Mouse (Mus musculus) forebrain, embryonic 16.5 days (tissue): ENCODE data around the gene Ezh1. TPM values are rescaled to one million over a fixed set of nuclear protein-coding genes. Genes with fewer than 3 reads are reported as not detected.

Experiments
- ATAC-seq: fragments of 200-750 bp; cut with Nextera tagmentation; 2 replicates; pipeline ENCODE4 v1.8.0; 2017; ENCODE audit warnings: mild to moderate bottlenecking, moderate library complexity
- H3K27ac ChIP-seq: fragments of 300-500 bp; sonication (generic); 2 replicates; pipeline ENCODE4 v1.5.1; 2014; ENCODE audit warnings: low read length, control low read depth
- H3K27me3 ChIP-seq: fragments of 300-500 bp; sonication (generic); replicated peaks from 2 replicates; pipeline ENCODE4 v1.6.1; 2014; ENCODE audit warnings: low read length; ENCODE audit not compliant: control insufficient read depth, insufficient read depth
- H3K36me3 ChIP-seq: fragments of 300-500 bp; sonication (generic); 2 replicates; pipeline ENCODE4 v1.6.1; 2014; ENCODE audit not compliant: control insufficient read depth, insufficient read depth
- H3K4me1 ChIP-seq: fragments of 300-500 bp; sonication (generic); replicated peaks from 2 replicates; pipeline ENCODE4 v1.6.1; 2014; ENCODE audit warnings: low read length; ENCODE audit not compliant: control insufficient read depth, insufficient read depth
- H3K4me2 ChIP-seq: fragments of 300-500 bp; sonication (generic); 2 replicates; pipeline ENCODE4 v1.6.1; 2014; ENCODE audit warnings: mild to moderate bottlenecking, low read length, control low read depth
- H3K4me3 ChIP-seq: fragments of 300-500 bp; sonication (generic); replicated peaks from 2 replicates; pipeline ENCODE4 v1.5.1; 2014; ENCODE audit warnings: mild to moderate bottlenecking, low read length, control low read depth
- H3K9ac ChIP-seq: fragments of 300-500 bp; sonication (generic); replicated peaks from 2 replicates; pipeline ENCODE4 v1.6.1; 2014; ENCODE audit warnings: low read depth, low read length, control low read depth
- H3K9me3 ChIP-seq: fragments of 300-500 bp; sonication (generic); 2 replicates; pipeline ENCODE4 v1.6.1; 2016; ENCODE audit warnings: low read length; ENCODE audit not compliant: control insufficient read depth
- WGBS: fragments of 180-500 bp; shearing (Covaris S2); extraction: QIAGEN DNeasy Blood & Tissue Kit; methylation state at CpG from one replicate; pipeline ENCODE4 v1.1.7; 2014; 5-methylcytosine and 5-hydroxymethylcytosine counted together
- polyA plus RNA-seq: library from polyadenylated mRNA; unstranded; fragments of >200 nt; fragmentation: Nextera tagmentation; extraction: Ambion mirVana; gene quantifications from 2 replicates; pipeline ENCODE4 v1.2.1, GENCODE M21; 2015

Gene Ezh1
- polyA plus RNA-seq, 1 experiment from 2014 or later = 27.0 TPM

- Histone ChIP-seq H3K27me3 (peaks cover 38% of the 10 kb centered on the region), H3K4me1 (peaks cover 60% of the 10 kb centered on the region), H3K9ac (peak overlapping the region; percentile 64), H3K4me3 (peak overlapping the region; percentile 54), H3K36me3 (no peaks in the 10 kb centered on the region; the same call in 1 of the 2 replicates), H3K27ac (peak overlapping the region; percentile 75), H3K4me2 (peak overlapping the region; percentile 92), H3K9me3 (no peaks in the 10 kb centered on the region)
- WGBS = 19% methylated on average over 5 of the region's 5 CpGs
- no peak for ATAC-seq
Measured at GRCm38 (mm10) chr11:101172434-101172815, 53.8 kb downstream of the Ezh1 start.

GRCm38 (mm10) chr11:101171721-101172433 is 54.4 kb downstream of the Ezh1 start:
- H3K27me3 ChIP-seq = peaks cover 38% of the 10 kb centered on the region

GRCm38 (mm10) chr11:101170811-101171610 is 55.3 kb downstream of the Ezh1 start, which contains the start of gene Plekhh3:
TSS of gene Plekhh3 (minus strand) at chr11:101171351.
- Histone ChIP-seq H3K27me3 (peaks cover 39% of the 10 kb centered on the region), H3K9ac (peak within 1 kb of the TSS; percentile 67), H3K9me3 (no peaks in the 10 kb centered on the region), H3K4me3 (peak within 1 kb of the TSS; percentile 64), H3K27ac (peak within 1 kb of the TSS; percentile 75), H3K36me3 (peaks cover 2% of the 10 kb centered on the region; the same call in 1 of the 2 replicates), H3K4me2 (peak within 1 kb of the TSS; percentile 92), H3K4me1 (peaks cover 48% of the 10 kb centered on the region)
- peak; percentile 96 for ATAC-seq
- under 1% methylated on average over 47 of the region's 50 CpGs for WGBS

More at GRCm38 (mm10) chr11:101171721-101172433, 54.4 kb downstream of the Ezh1 start:
- Histone ChIP-seq H3K4me3 (peak overlapping the region; percentile 54), H3K4me2 (peak overlapping the region; percentile 92), H3K36me3 (peaks cover 2% of the 10 kb centered on the region; the same call in 1 of the 2 replicates), H3K9ac (peak overlapping the region; percentile 64), H3K27ac (peak overlapping the region; percentile 75), H3K9me3 (no peaks in the 10 kb centered on the region), H3K4me1 (peaks cover 57% of the 10 kb centered on the region)
- under 1% methylated on average over 31 of the region's 31 CpGs for WGBS
- peak; percentile 65 for ATAC-seq

GRCm38 (mm10) chr11:101170354-101170810 is 55.9 kb downstream of the Ezh1 start, which contains the start of gene Cntnap1:
TSS of gene Cntnap1 (plus strand) at chr11:101170523.
- Histone ChIP-seq H3K4me1 (peaks cover 45% of the 10 kb centered on the region), H3K36me3 (peaks cover 2% of the 10 kb centered on the region; the same call in 1 of the 2 replicates), H3K9me3 (no peaks in the 10 kb centered on the region), H3K4me2 (peak within 1 kb of the TSS; percentile 68), H3K9ac (peak within 1 kb of the TSS; percentile 67), H3K27me3 (peaks cover 41% of the 10 kb centered on the region), H3K4me3 (peak within 1 kb of the TSS; percentile 64), H3K27ac (peak within 1 kb of the TSS; percentile 41; the same call in 1 of the 2 replicates)
- 1% methylated on average over 33 of the region's 35 CpGs for WGBS
- ATAC-seq = no peak

GRCm38 (mm10) chr11:101169301-101170107 is 56.8 kb downstream of the Ezh1 start:
- Histone ChIP-seq H3K27me3 (peaks cover 43% of the 10 kb centered on the region), H3K27ac (no peak overlapping the region), H3K4me2 (peak overlapping the region; percentile 68), H3K4me3 (peak overlapping the region; percentile 64), H3K4me1 (peaks cover 47% of the 10 kb centered on the region), H3K9ac (peak overlapping the region; percentile 67; the same call in 1 of the 2 replicates), H3K36me3 (peaks cover 2% of the 10 kb centered on the region; the same call in 1 of the 2 replicates), H3K9me3 (no peaks in the 10 kb centered on the region)
- no peak for ATAC-seq
- WGBS = 13% methylated on average over 15 of the region's 17 CpGs

- no peak for ATAC-seq
- Histone ChIP-seq H3K9me3 (no peaks in the 10 kb centered on the region), H3K36me3 (peaks cover 2% of the 10 kb centered on the region; the same call in 1 of the 2 replicates), H3K27ac (no peak overlapping the region), H3K4me3 (no peak overlapping the region), H3K4me1 (peaks cover 43% of the 10 kb centered on the region), H3K4me2 (no peak overlapping the region), H3K27me3 (peaks cover 51% of the 10 kb centered on the region), H3K9ac (no peak overlapping the region)
- 69% methylated on average over 18 of the region's 18 CpGs for WGBS
Measured at GRCm38 (mm10) chr11:101168301-101168980, 57.8 kb downstream of the Ezh1 start.

GRCm38 (mm10) chr11:101167963-101168300 is 58.3 kb downstream of the Ezh1 start:
- 55% methylated on average over 8 of the region's 8 CpGs for WGBS
- no peak for ATAC-seq
- Histone ChIP-seq H3K9me3 (no peaks in the 10 kb centered on the region), H3K27me3 (peaks cover 53% of the 10 kb centered on the region), H3K27ac (no peak overlapping the region), H3K4me3 (no peak overlapping the region), H3K9ac (no peak overlapping the region), H3K4me2 (no peak overlapping the region), H3K36me3 (peaks cover 2% of the 10 kb centered on the region; the same call in 1 of the 2 replicates), H3K4me1 (peaks cover 38% of the 10 kb centered on the region)

GRCm38 (mm10) chr11:101167211-101167962 is 58.9 kb downstream of the Ezh1 start:
- Histone ChIP-seq H3K27ac (no peak overlapping the region), H3K9me3 (no peaks in the 10 kb centered on the region), H3K4me3 (no peak overlapping the region), H3K27me3 (peaks cover 53% of the 10 kb centered on the region), H3K4me1 (peaks cover 34% of the 10 kb centered on the region), H3K4me2 (no peak overlapping the region), H3K36me3 (peaks cover 2% of the 10 kb centered on the region; the same call in 1 of the 2 replicates), H3K9ac (no peak overlapping the region)
- WGBS = 55% methylated on average over 19 of the region's 19 CpGs
- no peak for ATAC-seq
